Mouse (Mus musculus): ENCODE measurements around the gene Gm19935. TPM values are rescaled to one million over a fixed set of nuclear protein-coding genes. Genes with fewer than 3 reads are reported as not detected.

Gene Gm19935
- polyA plus RNA-seq, 2 experiments = not detected

GRCm38 (mm10) chr8:90829825-90830224 is 12.6 kb upstream of the Gm19935 start:
- no peak for ATAC-seq (ENCODE audit: low FRiP score, low read depth)

DNA sequence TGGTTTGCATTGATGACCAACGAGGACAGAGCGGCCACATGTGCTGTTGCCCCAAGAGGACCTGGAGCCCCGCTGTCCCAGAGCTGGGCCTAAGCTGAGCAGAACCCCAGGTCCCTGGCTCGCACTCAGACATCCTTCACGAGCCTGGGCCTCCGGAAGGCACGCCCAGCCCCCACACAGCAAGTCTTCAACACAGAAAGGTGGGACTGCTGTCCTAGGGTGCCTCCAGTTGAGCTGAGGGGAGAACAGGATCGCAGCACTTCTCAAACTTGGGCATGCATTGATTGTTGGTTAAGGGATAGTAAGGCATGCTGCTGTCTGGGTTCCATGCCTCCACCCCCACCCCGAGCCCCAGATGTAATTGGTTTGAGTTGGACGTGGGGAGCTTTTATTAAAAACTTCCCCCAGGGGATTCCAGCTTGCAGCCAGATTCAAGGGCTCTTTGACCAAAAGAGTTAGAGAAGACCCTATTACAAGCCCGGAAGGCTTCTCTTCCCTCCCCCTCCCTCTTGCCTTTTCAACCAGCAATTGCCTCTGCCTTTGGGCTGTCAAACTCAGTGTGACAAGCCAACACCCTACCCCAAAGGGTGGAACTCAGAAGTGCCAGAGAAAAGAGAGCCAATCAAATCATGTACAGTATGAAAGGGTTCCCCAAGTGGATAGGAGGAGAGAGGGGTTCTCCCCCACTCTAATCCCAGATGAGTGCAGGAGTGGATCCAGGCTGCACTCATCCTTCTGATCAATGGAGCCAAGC is 12.0 kb upstream of the Gm19935 start:
- DNase-seq (ENCODE audit: low spot score) = peak; percentile 62
- H3K27ac ChIP-seq (replicated peaks; ENCODE audit: low read depth, low read length) = peak overlapping the region; percentile 79
- 0 out of 2 replicates have a peak, but pooled peaks have one; percentile 3 for TF ChIP-seq POLR2A (IDR thresholded peaks at IDR 0.05; ENCODE audit: borderline replicate concordance, extremely low read depth, insufficient read depth, insufficient read length)

More at GRCm38 (mm10) chr8:90829825-90830224, 12.6 kb upstream of the Gm19935 start:
- no peaks in the 10 kb centered on the region for H3K27me3 ChIP-seq (ENCODE audit: control insufficient read depth, insufficient read depth, low read length)
- H3K4me3 ChIP-seq (replicated peaks; ENCODE audit: low read length) = peak overlapping the region; percentile 61; the same call in 1 of the 2 replicates
- 79% methylated on average over 1 of the region's 1 CpGs for WGBS
- H3K27ac ChIP-seq (replicated peaks; ENCODE audit: low read depth, low read length) = no peak overlapping the region
- no peak for DNase-seq (ENCODE audit: low spot score)
- no peak overlapping the region for H3K9ac ChIP-seq (ENCODE audit: low read depth, low read length, severe bottlenecking)
- peak overlapping the region; percentile 82 for H3K4me2 ChIP-seq (replicated peaks; ENCODE audit: low read depth, low read length, severe bottlenecking)
- H3K36me3 ChIP-seq (ENCODE audit: control insufficient read depth, insufficient read depth, low read length) = no peaks in the 10 kb centered on the region
- no peak for TF ChIP-seq POLR2A (IDR thresholded peaks at IDR 0.05; ENCODE audit: borderline replicate concordance, extremely low read depth, insufficient read depth, insufficient read length)
- H3K9me3 ChIP-seq (ENCODE audit: control insufficient read depth, low read length) = no peaks in the 10 kb centered on the region
- H3K4me1 ChIP-seq (ENCODE audit: control insufficient read depth, insufficient read depth, low read length) = peaks cover 15% of the 10 kb centered on the region

DNA sequence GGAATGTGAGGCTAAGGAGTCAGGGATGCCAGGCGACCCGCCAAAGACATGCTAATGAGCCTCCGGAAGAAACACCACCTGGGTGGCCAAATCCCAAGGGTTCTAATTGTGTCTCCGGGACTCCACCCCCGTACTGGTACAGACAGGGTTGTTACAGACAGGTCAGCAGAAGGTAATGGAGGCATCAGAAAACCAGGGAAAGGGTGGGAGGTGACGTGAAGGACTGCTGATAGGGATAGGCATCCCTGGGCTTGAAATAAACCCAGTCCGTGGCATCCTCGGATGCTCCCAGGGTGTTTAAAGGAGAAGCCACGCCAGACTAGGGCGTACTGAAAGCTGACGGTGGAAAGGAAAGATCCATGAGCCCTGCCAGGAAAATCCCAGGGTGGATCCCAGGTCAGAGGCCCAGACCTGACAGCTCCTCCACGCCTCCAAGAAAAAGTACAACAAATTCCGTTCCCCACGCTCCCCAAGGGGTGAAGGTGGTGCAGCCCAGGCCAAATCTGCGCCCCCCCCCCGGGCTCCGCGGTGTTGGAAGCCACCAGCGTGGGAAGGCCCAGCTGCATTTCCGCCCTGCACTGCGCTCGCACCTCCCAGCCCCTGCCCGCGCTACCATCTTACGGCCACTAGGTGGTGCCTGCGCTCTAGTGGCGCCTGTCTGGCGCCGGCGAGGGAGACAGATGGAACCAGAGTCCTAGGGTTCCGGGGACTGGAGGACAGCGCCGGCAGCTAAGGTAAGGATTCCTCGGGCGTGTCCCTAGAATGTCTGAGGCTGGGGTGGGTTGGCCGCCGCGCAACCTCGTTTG is 11.2 kb upstream of the Gm19935 start, which contains the start of gene Chd9:
Gene Chd9, plus strand, starts transcription at position 172 of the 806 bp plus-strand sequence.
- peaks cover 15% of the 10 kb centered on the region for H3K4me1 ChIP-seq (ENCODE audit: control insufficient read depth, insufficient read depth, low read length)
- peak within 1 kb of the TSS; percentile 62 for H3K9ac ChIP-seq (ENCODE audit: low read depth, low read length, severe bottlenecking)
- DNase-seq (ENCODE audit: low spot score) (peak; percentile 91), ATAC-seq (ENCODE audit: low FRiP score, low read depth) (peak; percentile 93)
- no peaks in the 10 kb centered on the region for H3K36me3 ChIP-seq (ENCODE audit: control insufficient read depth, insufficient read depth, low read length)
- peak within 1 kb of the TSS; percentile 79 for H3K27ac ChIP-seq (replicated peaks; ENCODE audit: low read depth, low read length)
- peak within 1 kb of the TSS; percentile 61 for H3K4me3 ChIP-seq (replicated peaks; ENCODE audit: low read length)
- no peaks in the 10 kb centered on the region for H3K27me3 ChIP-seq (ENCODE audit: control insufficient read depth, insufficient read depth, low read length)
- peak within 1 kb of the TSS; percentile 82 for H3K4me2 ChIP-seq (replicated peaks; ENCODE audit: low read depth, low read length, severe bottlenecking)
- H3K9me3 ChIP-seq (ENCODE audit: control insufficient read depth, low read length) = no peaks in the 10 kb centered on the region
- TF ChIP-seq POLR2A (IDR thresholded peaks at IDR 0.05; ENCODE audit: borderline replicate concordance, extremely low read depth, insufficient read depth, insufficient read length) = no peak
- 1% methylated on average over 32 of the region's 39 CpGs for WGBS

More for the DNA sequence above, 12.0 kb upstream of the Gm19935 start:
- H3K9me3 ChIP-seq (ENCODE audit: control insufficient read depth, low read length) = no peaks in the 10 kb centered on the region
- peak overlapping the region; percentile 61 for H3K4me3 ChIP-seq (replicated peaks; ENCODE audit: low read length)
- WGBS = 4% methylated on average over 11 of the region's 11 CpGs
- no peaks in the 10 kb centered on the region for H3K27me3 ChIP-seq (ENCODE audit: control insufficient read depth, insufficient read depth, low read length)
- H3K4me2 ChIP-seq (replicated peaks; ENCODE audit: low read depth, low read length, severe bottlenecking) = peak overlapping the region; percentile 82
- peak; percentile 69 for ATAC-seq (ENCODE audit: low FRiP score, low read depth)
- H3K36me3 ChIP-seq (ENCODE audit: control insufficient read depth, insufficient read depth, low read length) = no peaks in the 10 kb centered on the region
- H3K4me1 ChIP-seq (ENCODE audit: control insufficient read depth, insufficient read depth, low read length) = peaks cover 15% of the 10 kb centered on the region
- peak overlapping the region; percentile 62 for H3K9ac ChIP-seq (ENCODE audit: low read depth, low read length, severe bottlenecking)

GRCm38 (mm10) chr8:90825459-90825871 is 8.3 kb upstream of the Gm19935 start:
- H3K4me3 ChIP-seq (replicated peaks; ENCODE audit: low read length) = no peak overlapping the region
- no peak overlapping the region for H3K9ac ChIP-seq (ENCODE audit: low read depth, low read length, severe bottlenecking)
- ATAC-seq (ENCODE audit: low FRiP score, low read depth) (no peak), DNase-seq (ENCODE audit: low spot score) (no peak)
- peaks cover 12% of the 10 kb centered on the region for H3K4me1 ChIP-seq (ENCODE audit: control insufficient read depth, insufficient read depth, low read length)
- WGBS = 83% methylated on average over 9 of the region's 9 CpGs
- H3K9me3 ChIP-seq (ENCODE audit: control insufficient read depth, low read length) = no peaks in the 10 kb centered on the region
- no peak overlapping the region for H3K27ac ChIP-seq (replicated peaks; ENCODE audit: low read depth, low read length)
- no peaks in the 10 kb centered on the region for H3K27me3 ChIP-seq (ENCODE audit: control insufficient read depth, insufficient read depth, low read length)
- no peak for TF ChIP-seq POLR2A (IDR thresholded peaks at IDR 0.05; ENCODE audit: borderline replicate concordance, extremely low read depth, insufficient read depth, insufficient read length)
- no peak overlapping the region for H3K4me2 ChIP-seq (replicated peaks; ENCODE audit: low read depth, low read length, severe bottlenecking)
- H3K36me3 ChIP-seq (ENCODE audit: control insufficient read depth, insufficient read depth, low read length) = no peaks in the 10 kb centered on the region

DNA sequence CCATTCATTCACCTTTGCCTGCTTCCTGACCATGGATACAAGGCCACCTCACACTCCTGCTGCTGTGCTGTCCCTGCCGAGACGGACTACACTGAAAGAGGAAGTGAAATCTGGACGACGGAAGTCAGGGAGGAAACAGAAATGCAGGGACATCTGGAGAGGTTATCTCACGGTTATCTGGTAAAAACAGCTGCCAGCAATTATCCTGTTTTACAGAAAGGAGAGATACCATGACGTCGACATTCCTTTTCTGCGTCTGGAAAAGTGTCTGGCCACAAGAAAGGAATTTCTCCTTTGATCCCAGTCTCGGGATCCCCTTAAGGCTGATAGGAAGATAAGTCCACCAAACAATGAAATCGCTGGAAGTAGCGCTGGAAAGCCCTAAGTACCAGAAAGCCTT is 5.2 kb upstream of the Gm19935 start:
- H3K27ac ChIP-seq (replicated peaks; ENCODE audit: low read depth, low read length) = no peak overlapping the region
- H3K4me1 ChIP-seq (ENCODE audit: control insufficient read depth, insufficient read depth, low read length) = 0 out of 2 replicates have a peak, but pooled peaks cover 2% of the 10 kb centered on the region
- H3K9ac ChIP-seq (ENCODE audit: low read depth, low read length, severe bottlenecking) = no peak overlapping the region
- 17% methylated on average over 11 of the region's 11 CpGs for WGBS
- H3K4me3 ChIP-seq (replicated peaks; ENCODE audit: low read length) = no peak overlapping the region
- H3K36me3 ChIP-seq (ENCODE audit: control insufficient read depth, insufficient read depth, low read length) = no peaks in the 10 kb centered on the region
- H3K27me3 ChIP-seq (ENCODE audit: control insufficient read depth, insufficient read depth, low read length) = no peaks in the 10 kb centered on the region
- H3K9me3 ChIP-seq (ENCODE audit: control insufficient read depth, low read length) = no peaks in the 10 kb centered on the region
- H3K4me2 ChIP-seq (replicated peaks; ENCODE audit: low read depth, low read length, severe bottlenecking) = no peak overlapping the region
- TF ChIP-seq POLR2A (IDR thresholded peaks at IDR 0.05; ENCODE audit: borderline replicate concordance, extremely low read depth, insufficient read depth, insufficient read length) = no peak
- ATAC-seq (ENCODE audit: low FRiP score, low read depth) (no peak), DNase-seq (ENCODE audit: low spot score) (peak; percentile 49)

All from limb, embryonic 14.5 days (tissue).